Mouse (Mus musculus): ENCODE data around the gene Acat2.
A peak's percentile ranks its signal among the peaks of the same experiment; 100 is the strongest.
"Not testable (repeated sequence)": the region's sequence is repeated elsewhere in the genome, so short reads cannot be mapped to it uniquely, and the experiment has no call there.

Acat2 gene

GRCm38 (mm10) chr17:12956664-12957063, 3.9 kb downstream of the Acat2 start:
- no peak for DNase-seq (ENCODE audit: low spot score)

- no peak for DNase-seq (ENCODE audit: low spot score)
Observed at GRCm38 (mm10) chr17:12949669-12950068, 10.9 kb downstream of the Acat2 start.

- no peak for DNase-seq (ENCODE audit: low spot score)
Observed at GRCm38 (mm10) chr17:12942459-12943162, 17.9 kb downstream of the Acat2 start.

- DNase-seq (ENCODE audit: low spot score) = no peak
Observed at GRCm38 (mm10) chr17:12941543-12942260, 18.8 kb downstream of the Acat2 start.

- no peak for DNase-seq (ENCODE audit: low spot score)
Observed at GRCm38 (mm10) chr17:12940151-12940805, 20.3 kb downstream of the Acat2 start, which contains the start of gene Acat3. Gene Acat3, minus strand, starts transcription at chr17:12940600.

- DNase-seq (ENCODE audit: low spot score) = not testable (repeated sequence)
Observed at GRCm38 (mm10) chr17:12939377-12940148, 21.0 kb downstream of the Acat2 start.

GRCm38 (mm10) chr17:12938077-12938476, 22.5 kb downstream of the Acat2 start:
- DNase-seq (ENCODE audit: low spot score) = no peak

GRCm38 (mm10) chr17:12937412-12937970, 23.1 kb downstream of the Acat2 start:
- DNase-seq (ENCODE audit: low spot score) = no peak

- no peak for DNase-seq (ENCODE audit: low spot score)
Observed at GRCm38 (mm10) chr17:12935719-12936118, 24.8 kb downstream of the Acat2 start.

GRCm38 (mm10) chr17:12931576-12931975, 29.0 kb downstream of the Acat2 start:
- DNase-seq (ENCODE audit: low spot score) = not testable (repeated sequence)

- DNase-seq (ENCODE audit: low spot score) = no peak
Observed at GRCm38 (mm10) chr17:12925703-12926180, 34.8 kb downstream of the Acat2 start.

- no peak for DNase-seq (ENCODE audit: low spot score)
Observed at GRCm38 (mm10) chr17:12925001-12925400, 35.5 kb downstream of the Acat2 start.

GRCm38 (mm10) chr17:12921073-12921472, 39.5 kb downstream of the Acat2 start:
- DNase-seq (ENCODE audit: low spot score) = no peak

- DNase-seq (ENCODE audit: low spot score) = peak; percentile 67
Observed at GRCm38 (mm10) chr17:12916588-12917380, 43.8 kb downstream of the Acat2 start.

- DNase-seq (ENCODE audit: low spot score) = peak; percentile 95
Observed at GRCm38 (mm10) chr17:12915881-12916583, 44.5 kb downstream of the Acat2 start, which contains the start of gene Mrpl18. Gene Mrpl18, minus strand, starts transcription at chr17:12916345.

- DNase-seq (ENCODE audit: low spot score) = no peak
Observed at GRCm38 (mm10) chr17:12915488-12915880, 45.1 kb downstream of the Acat2 start, which contains the start of gene Tcp1. Gene Tcp1, plus strand, starts transcription at chr17:12915701.

GRCm38 (mm10) chr17:12910391-12910790, 50.2 kb downstream of the Acat2 start:
- no peak for DNase-seq (ENCODE audit: low spot score)

GRCm38 (mm10) chr17:12909361-12910280, 50.9 kb downstream of the Acat2 start, which contains the start of gene Pnldc1:
Gene Pnldc1, minus strand, starts transcription at chr17:12910230.
- DNase-seq (ENCODE audit: low spot score) = no peak

- DNase-seq (ENCODE audit: low spot score) = no peak
Observed at GRCm38 (mm10) chr17:12906436-12906835, 54.1 kb downstream of the Acat2 start.

All from spleen, adult 12 weeks (tissue).